Mouse (Mus musculus) megakaryocyte, embryonic 14.5 days (primary cell): ENCODE measurements around the gene Suds3. TPM values are rescaled to one million over a fixed set of nuclear protein-coding genes. Genes with fewer than 3 reads are reported as not detected.

Experiments used
- H3K27me3 ChIP-seq: replicated peaks from 2 replicates; pipeline ENCODE3; 2012; ENCODE audit warnings: inconsistent platforms
- H3K36me3 ChIP-seq: replicated peaks from 2 replicates; pipeline ENCODE3; 2012; ENCODE audit warnings: low read length, inconsistent platforms, mixed read lengths
- H3K4me1 ChIP-seq: 2 replicates; pipeline ENCODE4 v1.6.1; 2012; ENCODE audit warnings: inconsistent platforms
- H3K4me3 ChIP-seq: replicated peaks from 2 replicates; pipeline ENCODE3; 2012; ENCODE audit warnings: moderate library complexity, mild to moderate bottlenecking, inconsistent platforms
- H3K9me3 ChIP-seq: 2 replicates; pipeline ENCODE4 v1.6.1; 2012; ENCODE audit warnings: inconsistent platforms
- FLI1 ChIP-seq: IDR thresholded peaks from 2 replicates; pipeline ENCODE4 v1.6.1; 2012; ENCODE audit warnings: low read length, inconsistent platforms, mixed read lengths
- GATA1 ChIP-seq: IDR thresholded peaks from 3 replicates; pipeline ENCODE4 v1.6.1; 2012; ENCODE audit warnings: mixed read lengths, low read length, inconsistent platforms, borderline replicate concordance
- polyA plus RNA-seq: library from polyadenylated mRNA; stranded (reverse); fragments of >175 nt; gene quantifications from 2 replicates; pipeline ENCODE4 v1.2.3, GENCODE M21; 2012; ENCODE audit warnings: low replicate concordance; ENCODE audit not compliant: insufficient read depth

Suds3 gene
- polyA plus RNA-seq, 1 experiment: 38.0 TPM

DNA sequence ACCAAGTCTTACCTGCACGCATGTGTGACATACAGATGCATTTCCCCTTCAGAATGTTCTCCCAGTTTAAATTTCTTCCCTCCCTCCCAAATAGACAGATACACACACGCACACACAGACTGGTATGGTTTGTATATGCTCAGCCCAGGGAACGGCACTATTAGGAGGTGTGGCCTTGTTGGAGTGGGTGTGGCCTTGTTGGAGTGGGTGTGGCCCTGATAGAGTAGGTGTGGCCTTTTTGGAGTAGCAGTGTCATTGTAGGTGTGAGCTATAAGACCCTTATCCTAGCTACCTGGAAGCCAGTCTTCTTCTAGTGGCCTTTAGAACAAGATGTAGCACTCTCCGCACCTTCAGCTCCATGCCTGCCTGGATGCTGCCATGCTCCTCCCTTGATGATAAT, 7.9 kb upstream of the Suds3 start:
- H3K36me3 ChIP-seq: peaks cover 45% of the 10 kb centered on the region
- H3K9me3 ChIP-seq: no peaks in the 10 kb centered on the region
- H3K4me1 ChIP-seq: peaks cover 80% of the 10 kb centered on the region
- no peaks in the 10 kb centered on the region for H3K27me3 ChIP-seq
- H3K4me3 ChIP-seq: no peak overlapping the region
- TF ChIP-seq GATA1 (no peak), FLI1 (no peak)

GRCm38 (mm10) chr5:117123102-117123501, 7.2 kb upstream of the Suds3 start:
- TF ChIP-seq FLI1 (no peak), GATA1 (no peak)
- H3K27me3 ChIP-seq: no peaks in the 10 kb centered on the region
- peaks cover 80% of the 10 kb centered on the region for H3K4me1 ChIP-seq
- H3K9me3 ChIP-seq: no peaks in the 10 kb centered on the region
- peak overlapping the region; percentile 40 for H3K4me3 ChIP-seq
- H3K36me3 ChIP-seq: peaks cover 38% of the 10 kb centered on the region

DNA sequence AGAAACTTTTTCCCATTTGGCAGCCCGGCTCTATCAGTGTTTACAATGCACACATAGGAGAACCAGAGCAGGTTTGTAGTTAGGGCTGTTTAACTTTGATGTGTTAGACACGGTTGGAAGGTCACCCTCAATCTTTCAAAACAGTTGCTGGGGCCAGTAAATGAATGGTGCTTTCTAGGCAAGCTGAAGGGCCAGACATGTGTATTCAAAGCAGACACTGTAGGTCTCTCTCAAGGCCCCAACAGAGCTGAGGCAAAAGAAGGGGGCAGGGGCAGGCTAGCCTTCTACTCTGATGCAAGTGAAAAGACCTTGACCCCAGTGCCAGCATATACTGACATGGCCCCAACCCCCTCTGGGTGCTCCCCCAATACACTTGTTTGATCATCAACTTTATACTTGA, 5.7 kb upstream of the Suds3 start:
- peaks cover 83% of the 10 kb centered on the region for H3K4me1 ChIP-seq
- TF ChIP-seq GATA1 (no peak), FLI1 (no peak)
- peaks cover 31% of the 10 kb centered on the region for H3K36me3 ChIP-seq
- no peaks in the 10 kb centered on the region for H3K27me3 ChIP-seq
- H3K4me3 ChIP-seq: peak overlapping the region; percentile 96
- no peaks in the 10 kb centered on the region for H3K9me3 ChIP-seq

GRCm38 (mm10) chr5:117120489-117121466, 4.9 kb upstream of the Suds3 start:
- Histone ChIP-seq H3K4me1 (peaks cover 83% of the 10 kb centered on the region), H3K9me3 (no peaks in the 10 kb centered on the region)

DNA sequence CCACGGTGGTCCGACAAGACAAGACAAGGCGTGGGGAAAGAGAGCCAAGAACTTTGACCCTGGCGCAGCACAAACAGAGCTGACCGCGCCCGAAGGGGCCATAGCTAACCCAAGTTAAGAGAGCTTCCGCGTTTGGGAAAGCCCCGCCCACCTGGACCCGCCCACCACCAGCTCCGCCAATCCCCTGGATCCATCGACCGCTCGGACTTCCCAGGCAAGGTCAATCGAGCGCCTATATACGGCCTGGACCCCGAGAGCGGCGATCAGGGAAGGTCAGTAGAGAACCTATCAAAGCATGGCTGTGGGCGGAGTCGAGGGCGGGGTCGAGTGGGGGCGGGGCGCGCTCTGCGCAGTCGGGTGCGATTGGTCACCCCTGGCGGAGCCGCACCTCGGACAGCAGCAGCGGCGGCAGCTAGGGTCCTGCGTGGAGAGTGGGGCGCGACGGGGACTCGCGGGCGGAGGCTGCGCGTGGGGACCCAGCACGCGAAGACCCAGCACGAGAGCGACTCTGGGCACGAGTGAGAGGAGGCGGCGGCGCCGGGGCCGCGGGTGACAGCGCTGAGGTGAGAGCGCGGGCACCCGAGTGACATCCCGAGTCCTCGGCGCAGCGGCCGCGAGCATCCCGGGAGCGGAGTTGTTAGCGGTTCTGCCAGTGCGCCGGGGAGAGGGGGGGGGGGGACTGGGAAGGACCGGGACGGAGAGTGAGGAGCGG, 4.0 kb upstream of the Suds3 start, which contains the start of gene Taok3:
Gene Taok3, plus strand, starts transcription at position 353 of the 712 bp plus-strand sequence.
- Histone ChIP-seq H3K4me3 (peak within 1 kb of the TSS; percentile 96), H3K36me3 (peaks cover 22% of the 10 kb centered on the region), H3K4me1 (peaks cover 75% of the 10 kb centered on the region), H3K27me3 (no peaks in the 10 kb centered on the region), H3K9me3 (no peaks in the 10 kb centered on the region)
- no peak for TF ChIP-seq GATA1
- TF ChIP-seq FLI1: no peak

More at GRCm38 (mm10) chr5:117120489-117121466, 4.9 kb upstream of the Suds3 start:
- H3K4me3 ChIP-seq: peak overlapping the region; percentile 96
- no peaks in the 10 kb centered on the region for H3K27me3 ChIP-seq
- TF ChIP-seq GATA1: no peak
- TF ChIP-seq FLI1: no peak
- H3K36me3 ChIP-seq: peaks cover 27% of the 10 kb centered on the region

DNA sequence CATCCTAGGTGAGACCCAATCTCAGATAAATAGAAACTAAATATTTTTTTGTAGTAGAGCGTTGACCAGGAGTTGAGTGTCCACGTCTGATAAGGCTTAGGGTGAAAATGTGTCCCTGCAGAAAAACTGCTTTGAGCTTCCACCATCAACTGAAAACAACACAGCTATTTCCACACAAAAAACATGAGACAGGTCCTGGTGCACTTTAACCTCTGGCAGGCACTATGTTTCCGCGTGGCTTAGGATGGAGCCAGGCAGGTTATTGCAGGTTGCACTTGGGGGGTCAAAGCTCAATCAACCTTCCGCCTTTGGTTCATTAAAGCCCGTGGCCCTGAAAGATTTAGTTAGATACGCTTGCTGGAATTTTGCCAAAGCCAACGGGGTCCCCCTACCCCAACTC, 2.9 kb upstream of the Suds3 start:
- H3K4me1 ChIP-seq: peaks cover 72% of the 10 kb centered on the region
- no peaks in the 10 kb centered on the region for H3K9me3 ChIP-seq
- no peaks in the 10 kb centered on the region for H3K27me3 ChIP-seq
- peak overlapping the region; percentile 78 for H3K4me3 ChIP-seq
- TF ChIP-seq FLI1: no peak
- no peak for TF ChIP-seq GATA1
- peaks cover 14% of the 10 kb centered on the region for H3K36me3 ChIP-seq

DNA sequence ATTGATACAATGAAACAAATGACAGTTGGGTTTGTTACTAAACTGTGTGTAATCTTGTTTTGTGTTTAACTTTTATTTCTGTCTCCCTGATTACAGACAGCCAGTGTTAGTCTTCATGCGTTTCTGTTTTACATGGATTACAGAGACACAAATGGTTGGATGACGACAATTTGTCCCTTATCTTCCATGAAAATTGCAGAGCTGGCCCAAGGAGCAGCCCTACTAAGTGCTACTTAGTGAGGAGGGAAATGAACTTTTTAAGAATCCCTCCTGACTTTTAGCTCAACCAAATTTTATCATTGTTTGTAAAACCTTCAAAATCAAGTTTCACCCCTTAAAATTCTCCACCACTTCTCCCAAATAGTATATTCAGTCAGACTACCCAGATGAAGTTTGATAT, 2.3 kb upstream of the Suds3 start:
- Histone ChIP-seq H3K9me3 (no peaks in the 10 kb centered on the region), H3K4me1 (peaks cover 66% of the 10 kb centered on the region)
- TF ChIP-seq GATA1 (no peak), FLI1 (no peak)

DNA sequence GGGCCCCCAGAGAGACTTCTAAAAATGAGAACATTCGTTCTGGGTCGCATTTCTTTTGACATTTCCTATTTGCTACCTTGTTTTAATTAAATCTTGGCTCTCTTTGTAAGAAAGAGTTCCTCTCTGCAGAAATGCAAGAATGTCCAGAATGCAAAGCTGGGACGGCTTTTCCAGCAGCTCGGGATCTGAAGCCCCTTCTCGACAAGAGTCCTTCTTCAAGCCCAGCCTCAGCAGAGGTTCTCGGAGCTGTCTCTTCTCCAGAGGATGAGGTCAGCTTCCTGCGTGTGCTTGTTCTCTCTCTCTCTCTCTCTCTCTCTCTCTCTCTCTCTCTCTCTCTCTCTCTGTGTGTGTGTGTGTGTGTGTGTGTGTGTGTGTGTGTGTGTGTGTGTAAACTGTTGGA, 1.8 kb upstream of the Suds3 start:
- Histone ChIP-seq H3K36me3 (peaks cover 16% of the 10 kb centered on the region), H3K4me1 (peaks cover 61% of the 10 kb centered on the region), H3K4me3 (no peak overlapping the region), H3K9me3 (no peaks in the 10 kb centered on the region), H3K27me3 (no peaks in the 10 kb centered on the region)
- no peak for TF ChIP-seq GATA1

More for the DNA sequence above, 2.3 kb upstream of the Suds3 start:
- Histone ChIP-seq H3K36me3 (peaks cover 12% of the 10 kb centered on the region), H3K27me3 (no peaks in the 10 kb centered on the region), H3K4me3 (no peak overlapping the region)

- no peak overlapping the region for H3K4me3 ChIP-seq
- TF ChIP-seq GATA1: no peak
- TF ChIP-seq FLI1: no peak
- no peaks in the 10 kb centered on the region for H3K9me3 ChIP-seq
- peaks cover 57% of the 10 kb centered on the region for H3K4me1 ChIP-seq
- peaks cover 18% of the 10 kb centered on the region for H3K36me3 ChIP-seq
- no peaks in the 10 kb centered on the region for H3K27me3 ChIP-seq
Observed at GRCm38 (mm10) chr5:117117241-117117640, 1.3 kb upstream of the Suds3 start.

DNA sequence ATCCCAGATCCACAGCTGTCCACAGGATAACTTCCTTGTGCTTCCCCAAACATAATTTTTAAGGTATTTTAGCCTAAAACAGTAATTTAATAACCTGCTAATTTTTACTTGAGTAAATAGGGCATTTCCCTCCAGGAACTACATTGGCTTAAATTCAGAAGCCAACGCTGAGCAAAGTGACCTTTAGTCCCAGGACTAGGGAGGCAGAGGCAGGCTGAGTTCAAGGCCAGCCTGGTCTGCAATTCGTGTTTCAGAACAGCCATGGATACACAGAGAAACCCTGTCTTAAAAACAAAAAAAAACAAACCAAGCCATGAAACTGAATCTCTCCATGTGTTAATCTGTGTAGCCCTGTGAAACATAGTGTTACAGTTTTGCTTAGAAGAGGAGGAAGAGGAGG, 747 bp upstream of the Suds3 start:
- Histone ChIP-seq H3K4me3 (no peak overlapping the region), H3K4me1 (peaks cover 54% of the 10 kb centered on the region), H3K9me3 (no peaks in the 10 kb centered on the region), H3K27me3 (no peaks in the 10 kb centered on the region), H3K36me3 (peaks cover 23% of the 10 kb centered on the region)
- TF ChIP-seq GATA1 (no peak), FLI1 (no peak)
